Mouse (Mus musculus): ENCODE data around the gene Hvcn1.

DNA sequence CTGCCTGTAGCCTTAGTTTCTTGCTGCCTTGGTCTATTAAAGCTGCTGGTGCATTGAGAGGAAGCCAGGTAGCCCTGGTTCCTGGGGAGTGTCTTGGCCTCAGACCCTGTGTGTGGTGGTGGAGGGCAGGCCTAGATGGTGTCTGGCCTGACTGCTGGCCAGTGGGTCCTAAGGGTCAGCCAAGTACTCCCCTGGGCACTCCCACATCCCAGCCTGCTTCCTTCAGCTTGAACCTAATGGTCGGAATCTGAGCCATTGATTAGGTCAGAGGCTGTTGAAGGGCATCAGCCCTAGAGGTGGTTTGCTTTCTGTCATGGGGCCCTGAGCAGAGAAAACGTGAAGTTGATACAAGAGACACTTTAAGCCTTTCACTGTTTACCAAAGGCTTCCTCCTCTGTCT is 31.2 kb upstream of the Hvcn1 start:
- no peak for TF ChIP-seq CTCF (IDR thresholded peaks at IDR 0.05; ENCODE audit: control insufficient read depth, insufficient read depth, low read length)
- TF ChIP-seq POLR2A (IDR thresholded peaks at IDR 0.05; ENCODE audit: borderline replicate concordance, control insufficient read depth, low read depth, low read length), result no peak
